Mouse (Mus musculus): ENCODE measurements around the gene Arhgap28. TPM values are rescaled to one million over a fixed set of nuclear protein-coding genes. Genes with fewer than 3 reads are reported as not detected.

Gene Arhgap28
- polyA plus RNA-seq, 1 experiment from 2014 or later: 70.4 TPM

DNA sequence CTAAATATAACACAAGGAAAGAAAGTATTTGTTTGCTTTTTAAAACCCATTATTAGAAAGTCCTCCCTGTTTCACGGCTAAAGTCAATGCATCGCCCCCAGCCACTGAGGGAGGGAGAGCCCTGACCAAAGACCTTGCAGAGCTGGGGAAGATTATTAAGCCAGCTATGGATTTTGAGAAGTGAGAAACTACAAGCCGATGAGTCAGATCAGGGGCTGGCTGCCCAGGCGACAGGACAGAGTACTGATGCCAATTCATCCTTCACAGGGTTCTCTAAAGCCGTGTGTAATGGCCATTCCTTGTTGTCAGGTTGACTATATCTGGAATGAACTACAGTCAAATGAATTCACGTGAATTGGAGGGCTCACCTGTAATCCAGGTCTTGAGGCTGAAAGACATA is 62.9 kb downstream of the Arhgap28 start:
- ATAC-seq (ENCODE audit: insufficient read depth) (no peak), DNase-seq (no peak)
- WGBS: 85% methylated on average over 6 of the region's 6 CpGs
- Histone ChIP-seq H3K9me3 (ENCODE audit: low read depth, low read length) (no peaks in the 10 kb centered on the region), H3K4me1 (ENCODE audit: insufficient read depth) (peaks cover 5% of the 10 kb centered on the region; the same call in 1 of the 2 replicates), H3K27me3 (ENCODE audit: insufficient read depth, low read length) (no peaks in the 10 kb centered on the region), H3K36me3 (ENCODE audit: insufficient read depth) (no peaks in the 10 kb centered on the region), H3K27ac (ENCODE audit: low read depth) (no peak overlapping the region), H3K4me2 (no peak overlapping the region), H3K9ac (no peak overlapping the region), H3K4me3 (ENCODE audit: low read depth, low read length) (no peak overlapping the region)
- no peak for TF ChIP-seq CTCF (IDR thresholded peaks at IDR 0.05; ENCODE audit: low read depth)

DNA sequence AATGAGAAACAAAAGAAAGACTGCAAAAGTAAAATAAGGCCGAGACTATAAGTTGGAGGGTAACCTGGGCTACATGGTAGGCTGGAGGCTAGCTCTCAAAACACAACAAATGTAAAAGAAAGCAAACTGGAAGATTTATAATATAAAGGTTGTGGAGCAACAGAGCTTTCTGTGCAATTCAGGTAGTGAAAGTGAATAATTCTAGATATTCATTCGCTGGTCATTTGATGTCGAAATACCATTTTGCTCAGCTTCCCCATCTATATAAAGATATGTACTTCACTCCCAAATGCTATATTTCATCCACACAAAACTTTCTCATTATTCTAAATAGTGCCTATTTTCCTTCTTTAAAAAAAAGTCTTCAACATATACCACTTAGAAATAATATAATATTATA is 66.9 kb downstream of the Arhgap28 start:
- Histone ChIP-seq H3K9ac (no peak overlapping the region), H3K27me3 (ENCODE audit: insufficient read depth, low read length) (no peaks in the 10 kb centered on the region), H3K4me1 (ENCODE audit: insufficient read depth) (no peaks in the 10 kb centered on the region), H3K4me2 (no peak overlapping the region), H3K9me3 (ENCODE audit: low read depth, low read length) (no peaks in the 10 kb centered on the region), H3K4me3 (ENCODE audit: low read depth, low read length) (no peak overlapping the region), H3K27ac (ENCODE audit: low read depth) (no peak overlapping the region), H3K36me3 (ENCODE audit: insufficient read depth) (peaks cover 20% of the 10 kb centered on the region; the same call in 1 of the 2 replicates)
- ATAC-seq (ENCODE audit: insufficient read depth) (no peak), DNase-seq (no peak)
- no peak for TF ChIP-seq CTCF (IDR thresholded peaks at IDR 0.05; ENCODE audit: low read depth)
- 92% methylated on average over 3 of the region's 3 CpGs for WGBS

DNA sequence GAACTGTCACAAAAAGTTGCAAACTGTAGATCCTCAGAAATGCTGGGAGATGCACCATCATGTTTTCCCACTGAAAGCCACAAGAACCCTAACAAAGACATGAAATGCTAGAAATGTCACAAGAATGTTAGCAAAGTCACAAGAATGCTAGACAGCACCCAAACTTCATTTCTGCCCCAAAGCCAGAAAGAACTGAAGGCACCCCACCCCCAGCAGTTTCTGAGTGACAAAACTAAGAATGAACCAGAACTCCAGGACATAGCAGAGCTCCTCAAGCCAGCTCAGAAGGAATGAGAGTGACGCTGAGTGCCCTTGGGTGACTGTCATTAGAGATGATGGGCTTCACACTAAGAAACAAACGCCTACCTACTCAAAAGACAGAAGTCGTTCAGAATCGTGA is 68.4 kb downstream of the Arhgap28 start:
- no peaks in the 10 kb centered on the region for H3K9me3 ChIP-seq (ENCODE audit: low read depth, low read length)
- H3K27ac ChIP-seq (ENCODE audit: low read depth): no peak overlapping the region
- no peak for ATAC-seq (ENCODE audit: insufficient read depth)
- H3K27me3 ChIP-seq (ENCODE audit: insufficient read depth, low read length): no peaks in the 10 kb centered on the region
- no peak overlapping the region for H3K4me3 ChIP-seq (ENCODE audit: low read depth, low read length)
- 84% methylated on average over 4 of the region's 4 CpGs for WGBS
- no peak overlapping the region for H3K4me2 ChIP-seq
- DNase-seq: no peak
- no peak overlapping the region for H3K9ac ChIP-seq
- H3K36me3 ChIP-seq (ENCODE audit: insufficient read depth): peaks cover 27% of the 10 kb centered on the region; the same call in 1 of the 2 replicates
- no peak for TF ChIP-seq CTCF (IDR thresholded peaks at IDR 0.05; ENCODE audit: low read depth)
- H3K4me1 ChIP-seq (ENCODE audit: insufficient read depth): no peaks in the 10 kb centered on the region

DNA sequence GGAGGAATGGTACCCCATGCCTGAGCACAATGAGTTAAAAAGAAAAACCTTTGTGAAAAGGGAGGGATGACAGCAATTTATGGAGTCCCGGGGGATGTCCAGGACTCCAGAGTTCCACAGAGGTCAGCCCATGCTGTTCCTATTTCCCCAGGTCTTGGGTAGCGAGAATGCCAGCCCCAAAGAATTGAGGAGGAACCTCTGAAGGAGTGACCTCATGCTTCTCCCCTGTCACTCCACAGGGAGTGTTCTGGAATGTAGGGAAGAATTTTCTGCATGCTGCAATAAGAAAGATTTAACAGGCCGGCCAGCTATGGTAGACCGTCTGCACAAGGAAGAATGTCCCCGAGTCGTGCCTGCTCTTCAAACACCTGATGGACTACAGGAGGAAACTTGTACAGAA is 72.5 kb downstream of the Arhgap28 start:
- TF ChIP-seq CTCF (IDR thresholded peaks at IDR 0.05; ENCODE audit: low read depth): no peak
- ATAC-seq (ENCODE audit: insufficient read depth): peak; percentile 8; the same call in 1 of the 2 replicates
- no peak overlapping the region for H3K4me2 ChIP-seq
- no peaks in the 10 kb centered on the region for H3K27me3 ChIP-seq (ENCODE audit: insufficient read depth, low read length)
- H3K36me3 ChIP-seq (ENCODE audit: insufficient read depth): peaks cover 31% of the 10 kb centered on the region; the same call in 1 of the 2 replicates
- H3K9me3 ChIP-seq (ENCODE audit: low read depth, low read length): no peaks in the 10 kb centered on the region
- no peaks in the 10 kb centered on the region for H3K4me1 ChIP-seq (ENCODE audit: insufficient read depth)
- H3K9ac ChIP-seq: no peak overlapping the region
- DNase-seq: no peak
- 63% methylated on average over 6 of the region's 6 CpGs for WGBS
- H3K27ac ChIP-seq (ENCODE audit: low read depth): no peak overlapping the region
- H3K4me3 ChIP-seq (ENCODE audit: low read depth, low read length): no peak overlapping the region

GRCm38 (mm10) chr17:67930957-67931356 is 73.0 kb downstream of the Arhgap28 start:
- H3K4me1 ChIP-seq (ENCODE audit: insufficient read depth): no peaks in the 10 kb centered on the region
- WGBS: 79% methylated on average over 3 of the region's 3 CpGs
- no peak overlapping the region for H3K27ac ChIP-seq (ENCODE audit: low read depth)
- H3K4me2 ChIP-seq: no peak overlapping the region
- no peaks in the 10 kb centered on the region for H3K9me3 ChIP-seq (ENCODE audit: low read depth, low read length)
- DNase-seq: no peak
- ATAC-seq (ENCODE audit: insufficient read depth): no peak
- no peak for TF ChIP-seq CTCF (IDR thresholded peaks at IDR 0.05; ENCODE audit: low read depth)
- H3K9ac ChIP-seq: no peak overlapping the region
- no peaks in the 10 kb centered on the region for H3K27me3 ChIP-seq (ENCODE audit: insufficient read depth, low read length)
- peaks cover 31% of the 10 kb centered on the region; the same call in 1 of the 2 replicates for H3K36me3 ChIP-seq (ENCODE audit: insufficient read depth)
- no peak overlapping the region for H3K4me3 ChIP-seq (ENCODE audit: low read depth, low read length)

GRCm38 (mm10) chr17:67930467-67930866 is 73.5 kb downstream of the Arhgap28 start:
- H3K4me3 ChIP-seq (ENCODE audit: low read depth, low read length): no peak overlapping the region
- no peak for DNase-seq
- peaks cover 29% of the 10 kb centered on the region; the same call in 1 of the 2 replicates for H3K36me3 ChIP-seq (ENCODE audit: insufficient read depth)
- no peak for TF ChIP-seq CTCF (IDR thresholded peaks at IDR 0.05; ENCODE audit: low read depth)
- no peaks in the 10 kb centered on the region for H3K27me3 ChIP-seq (ENCODE audit: insufficient read depth, low read length)
- H3K9me3 ChIP-seq (ENCODE audit: low read depth, low read length): no peaks in the 10 kb centered on the region
- H3K4me1 ChIP-seq (ENCODE audit: insufficient read depth): no peaks in the 10 kb centered on the region
- no peak overlapping the region for H3K9ac ChIP-seq
- 73% methylated on average over 3 of the region's 3 CpGs for WGBS
- H3K4me2 ChIP-seq: no peak overlapping the region
- no peak for ATAC-seq (ENCODE audit: insufficient read depth)
- no peak overlapping the region for H3K27ac ChIP-seq (ENCODE audit: low read depth)

DNA sequence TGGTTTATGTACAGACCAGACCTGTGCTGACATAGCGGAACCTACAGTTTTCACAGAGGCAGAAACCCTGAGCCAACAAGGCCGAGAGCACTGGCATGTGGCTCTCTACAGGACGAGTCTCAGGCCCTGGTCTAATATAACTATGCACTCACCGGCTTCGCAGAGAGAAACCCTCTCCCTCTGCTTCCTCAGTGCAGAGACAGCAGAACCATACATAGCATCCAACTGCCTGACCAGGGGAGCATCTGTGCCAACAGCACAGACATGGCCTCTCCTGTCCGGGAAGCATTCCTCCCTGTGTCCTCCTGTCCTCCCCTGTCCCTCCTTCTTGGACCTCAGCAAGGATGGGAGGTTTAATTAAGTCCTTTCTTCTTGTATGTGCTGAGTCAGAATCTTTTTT is 75.6 kb downstream of the Arhgap28 start:
- TF ChIP-seq CTCF (IDR thresholded peaks at IDR 0.05; ENCODE audit: low read depth): no peak
- Histone ChIP-seq H3K27ac (ENCODE audit: low read depth) (0 out of 2 replicates have a peak overlapping the region, but pooled peaks have one; percentile 3), H3K4me3 (ENCODE audit: low read depth, low read length) (no peak overlapping the region), H3K36me3 (ENCODE audit: insufficient read depth) (peaks cover 21% of the 10 kb centered on the region; the same call in 1 of the 2 replicates), H3K9me3 (ENCODE audit: low read depth, low read length) (no peaks in the 10 kb centered on the region), H3K27me3 (ENCODE audit: insufficient read depth, low read length) (no peaks in the 10 kb centered on the region), H3K9ac (no peak overlapping the region), H3K4me2 (no peak overlapping the region), H3K4me1 (ENCODE audit: insufficient read depth) (no peaks in the 10 kb centered on the region)
- DNase-seq (no peak), ATAC-seq (ENCODE audit: insufficient read depth) (no peak)
- WGBS: 81% methylated on average over 6 of the region's 6 CpGs
